Mouse (Mus musculus) adrenal gland, adult 8-10 months (tissue): ENCODE measurements around the gene Wbp2. TPM values are rescaled to one million over a fixed set of nuclear protein-coding genes. Genes with fewer than 3 reads are reported as not detected.
A peak's percentile ranks its signal among the peaks of the same experiment; 100 is the strongest.

Experiments
- DNase-seq: peaks from one replicate; pipeline ENCODE4 v3.0.0; 2022
- total RNA-seq, 4 experiments: library from RNA; stranded (reverse); gene quantifications; 2 replicates each; pipeline ENCODE4 v1.2.4; 2022

Wbp2 gene
- total RNA-seq, 4 experiments from 2014 or later: 194 to 199 (median 196) TPM

- DNase-seq: peak; percentile 98
Observed at GRCm38 (mm10) chr11:116030088-116030897, 56.5 kb downstream of the Wbp2 start, which contains the start of gene Unk. Gene Unk (plus strand): TSS chr11:116030322.

GRCm38 (mm10) chr11:116029086-116029865 lies 57.5 kb downstream of the Wbp2 start:
- no peak for DNase-seq

Other genes starting within 250 kb of the Wbp2 start
- gene Myo15b, start 228.6 kb downstream of the Wbp2 start, total RNA-seq: 1 to 10 TPM in 1 of 4 experiments, under 1 TPM in 2, not detected in 1; 0.09 to 1.1 (median 0.32) TPM
- gene Smim5, start 187.0 kb downstream of the Wbp2 start, total RNA-seq: under 1 TPM; 0.29 to 0.65 (median 0.42) TPM
- gene Smim6, start 175.0 kb downstream of the Wbp2 start, total RNA-seq: not detected
- gene Sap30bp, start 153.7 kb downstream of the Wbp2 start, total RNA-seq: 10 to 100 TPM; 46.2 to 53.7 (median 48.3) TPM
- 10 to 100 TPM; 24.7 to 40.4 (median 36.6) TPM for gene Recql5, start 153.5 kb downstream of the Wbp2 start, total RNA-seq
- 1 to 10 TPM; 3.5 to 5.1 (median 3.9) TPM for gene Itgb4, start 112.3 kb downstream of the Wbp2 start, total RNA-seq
- gene Galk1, start 74.3 kb downstream of the Wbp2 start, total RNA-seq: 10 to 100 TPM; 37.3 to 55.6 (median 46.4) TPM
- 100 to 1,000 TPM; 302 to 413 (median 377) TPM for gene H3f3b, start 59.0 kb downstream of the Wbp2 start, total RNA-seq
- gene Unk, start 56.7 kb downstream of the Wbp2 start, total RNA-seq: 10 to 100 TPM; 19.7 to 45.2 (median 29.6) TPM
- 1 to 10 TPM in 3 of 4 experiments, under 1 TPM in 1; 0.75 to 1.6 (median 1.4) TPM for gene Unc13d, start 9.0 kb downstream of the Wbp2 start, total RNA-seq
- 10 to 100 TPM; 11.1 to 20.4 (median 16.4) TPM for gene Trim47, start 40.2 kb upstream of the Wbp2 start, total RNA-seq
- 10 to 100 TPM in 3 of 4 experiments, 1 to 10 TPM in 1; 9.6 to 13.7 (median 13.1) TPM for gene Trim65, start 44.1 kb upstream of the Wbp2 start, total RNA-seq
- 100 to 1,000 TPM in 3 of 4 experiments, 10 to 100 TPM in 1; 97.5 to 112 (median 107) TPM for gene Mrpl38, start 51.9 kb upstream of the Wbp2 start, total RNA-seq
- gene Fbf1, start 81.2 kb upstream of the Wbp2 start, total RNA-seq: 10 to 100 TPM; 47.7 to 69.4 (median 52.4) TPM
- 10 to 100 TPM; 20.4 to 26.3 (median 23.6) TPM for gene Ten1, start 111.9 kb upstream of the Wbp2 start, total RNA-seq
- gene Acox1, start 112.0 kb upstream of the Wbp2 start, total RNA-seq: 100 to 1,000 TPM; 158 to 197 (median 185) TPM
- gene Evpl, start 151.1 kb upstream of the Wbp2 start, total RNA-seq: 1 to 10 TPM; 1.0 to 2.4 (median 2.1) TPM
- gene Srp68, start 187.2 kb upstream of the Wbp2 start, total RNA-seq: 10 to 100 TPM; 75.4 to 88.7 (median 83.0) TPM
- under 1 TPM in 3 of 4 experiments, not detected in 1; 0.12 to 0.28 (median 0.13) TPM for gene Galr2, start 193.9 kb upstream of the Wbp2 start, total RNA-seq
- 10 to 100 TPM; 61.0 to 83.9 (median 72.6) TPM for gene Exoc7, start 220.2 kb upstream of the Wbp2 start, total RNA-seq
- gene Foxj1, start 248.4 kb upstream of the Wbp2 start, total RNA-seq: under 1 TPM in 2 of 4 experiments, not detected in 2; 0.09 to 0.21 TPM